Mouse (Mus musculus): ENCODE results near the gene Gm5475. TPM values are rescaled to one million over a fixed set of nuclear protein-coding genes. Genes with fewer than 3 reads are reported as not detected.

Gene Gm5475
- polyA plus RNA-seq, 1 experiment from 2014 or later: 0.11 TPM

DNA sequence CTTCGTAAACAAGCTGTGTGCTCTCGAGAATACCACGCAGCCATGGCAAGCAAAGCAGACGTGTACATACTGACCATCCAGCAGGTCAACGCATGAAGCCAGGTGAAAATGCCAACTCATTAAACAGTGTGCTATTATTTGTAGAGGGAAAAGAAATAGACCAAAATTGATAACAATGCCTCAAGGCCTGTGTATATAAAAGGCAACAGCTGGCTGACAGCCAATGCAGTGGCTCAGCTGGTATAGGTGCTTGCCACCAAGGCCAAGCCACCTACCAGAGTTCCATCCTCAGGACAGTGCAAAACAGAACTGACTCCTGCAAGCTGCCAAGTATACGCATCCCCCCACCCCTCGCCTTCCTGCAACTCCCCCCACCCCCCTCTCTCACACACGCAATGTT is 6.3 kb upstream of the Gm5475 start:
- Histone ChIP-seq H3K27me3 (no peaks in the 10 kb centered on the region), H3K27ac (no peak overlapping the region), H3K9me3 (no peaks in the 10 kb centered on the region), H3K36me3 (peaks cover 8% of the 10 kb centered on the region; the same call in 1 of the 2 replicates), H3K9ac (replicated peaks) (no peak overlapping the region), H3K4me3 (replicated peaks) (no peak overlapping the region), H3K4me2 (replicated peaks) (no peak overlapping the region), H3K4me1 (replicated peaks) (peaks cover 18% of the 10 kb centered on the region)
- no peak for ATAC-seq
- WGBS: 86% methylated on average over 8 of the region's 8 CpGs

DNA sequence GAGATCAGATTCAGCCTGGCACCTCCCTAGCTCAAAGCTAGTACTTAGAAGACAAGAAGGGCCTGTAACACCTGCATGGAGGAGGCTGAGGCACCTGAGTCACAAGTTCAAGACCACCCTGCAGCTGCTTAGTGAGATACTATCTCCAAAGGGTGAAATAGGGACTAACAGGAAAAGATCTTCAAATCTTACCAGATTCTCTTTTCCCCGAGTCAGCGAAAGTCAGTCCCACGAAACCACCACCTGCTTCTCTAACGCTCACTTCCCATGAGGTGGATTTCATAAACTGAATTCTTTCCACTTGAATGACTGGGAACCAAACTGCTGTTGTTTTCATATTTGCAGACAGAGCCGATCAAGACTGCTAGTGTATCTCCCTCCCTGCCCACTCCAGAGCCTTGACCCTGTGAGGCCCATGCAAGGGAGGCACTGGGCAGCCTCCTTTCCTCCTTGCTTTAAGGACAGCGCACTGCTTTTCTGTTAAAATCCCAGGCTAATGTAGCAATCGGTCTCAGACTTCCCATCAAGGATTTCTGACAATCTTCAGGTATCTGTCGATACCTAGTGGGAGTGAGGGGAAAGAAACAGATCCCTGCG is 4.0 kb upstream of the Gm5475 start:
- no peak overlapping the region for H3K27ac ChIP-seq
- H3K36me3 ChIP-seq: no peaks in the 10 kb centered on the region
- ATAC-seq: no peak
- no peak overlapping the region for H3K4me3 ChIP-seq (replicated peaks)
- 87% methylated on average over 9 of the region's 9 CpGs for WGBS
- no peak overlapping the region for H3K9ac ChIP-seq (replicated peaks)
- H3K27me3 ChIP-seq: no peaks in the 10 kb centered on the region
- H3K9me3 ChIP-seq: no peaks in the 10 kb centered on the region
- peaks cover 34% of the 10 kb centered on the region for H3K4me1 ChIP-seq (replicated peaks)
- H3K4me2 ChIP-seq (replicated peaks): no peak overlapping the region

DNA sequence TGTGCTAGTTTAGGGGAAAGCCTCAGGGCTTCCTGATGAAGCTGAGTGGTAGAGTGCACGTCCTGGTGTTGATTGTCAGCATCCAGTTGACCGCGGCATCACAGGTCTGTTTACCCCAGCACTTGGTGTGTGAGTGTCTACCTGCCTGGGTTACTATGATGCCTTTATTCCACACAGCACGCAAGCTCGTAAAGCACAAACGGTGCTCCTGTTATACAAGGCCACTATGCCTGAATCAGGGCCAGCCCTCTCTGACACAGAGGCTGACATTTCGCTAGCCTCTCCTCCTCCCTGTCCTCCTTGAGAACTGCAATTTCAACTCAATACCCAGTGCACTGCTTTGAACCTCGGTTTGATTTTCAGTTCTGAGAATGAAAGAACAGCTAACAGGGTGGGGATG is 2.6 kb upstream of the Gm5475 start:
- H3K36me3 ChIP-seq: no peaks in the 10 kb centered on the region
- H3K4me3 ChIP-seq (replicated peaks): no peak overlapping the region; the same call in 1 of the 2 replicates
- H3K9me3 ChIP-seq: no peaks in the 10 kb centered on the region
- H3K4me2 ChIP-seq (replicated peaks): peak overlapping the region; percentile 2; the same call in 1 of the 2 replicates
- peaks cover 45% of the 10 kb centered on the region for H3K4me1 ChIP-seq (replicated peaks)
- H3K9ac ChIP-seq (replicated peaks): peak overlapping the region; percentile 28
- WGBS: 74% methylated on average over 8 of the region's 8 CpGs
- no peak for ATAC-seq
- no peak overlapping the region for H3K27ac ChIP-seq
- H3K27me3 ChIP-seq: peaks cover 10% of the 10 kb centered on the region

- 70% methylated on average over 9 of the region's 9 CpGs for WGBS
- peaks cover 48% of the 10 kb centered on the region for H3K4me1 ChIP-seq (replicated peaks)
- H3K4me2 ChIP-seq (replicated peaks): peak overlapping the region; percentile 6; the same call in 1 of the 2 replicates
- H3K9me3 ChIP-seq: no peaks in the 10 kb centered on the region
- H3K36me3 ChIP-seq: no peaks in the 10 kb centered on the region
- H3K9ac ChIP-seq (replicated peaks): peak overlapping the region; percentile 28; the same call in 1 of the 2 replicates
- H3K27ac ChIP-seq: no peak overlapping the region
- peaks cover 18% of the 10 kb centered on the region for H3K27me3 ChIP-seq
- no peak overlapping the region for H3K4me3 ChIP-seq (replicated peaks)
- no peak for ATAC-seq
These were observed 1.8 kb upstream of the Gm5475 start for GRCm38 (mm10) chr15:100419901-100420745.

DNA sequence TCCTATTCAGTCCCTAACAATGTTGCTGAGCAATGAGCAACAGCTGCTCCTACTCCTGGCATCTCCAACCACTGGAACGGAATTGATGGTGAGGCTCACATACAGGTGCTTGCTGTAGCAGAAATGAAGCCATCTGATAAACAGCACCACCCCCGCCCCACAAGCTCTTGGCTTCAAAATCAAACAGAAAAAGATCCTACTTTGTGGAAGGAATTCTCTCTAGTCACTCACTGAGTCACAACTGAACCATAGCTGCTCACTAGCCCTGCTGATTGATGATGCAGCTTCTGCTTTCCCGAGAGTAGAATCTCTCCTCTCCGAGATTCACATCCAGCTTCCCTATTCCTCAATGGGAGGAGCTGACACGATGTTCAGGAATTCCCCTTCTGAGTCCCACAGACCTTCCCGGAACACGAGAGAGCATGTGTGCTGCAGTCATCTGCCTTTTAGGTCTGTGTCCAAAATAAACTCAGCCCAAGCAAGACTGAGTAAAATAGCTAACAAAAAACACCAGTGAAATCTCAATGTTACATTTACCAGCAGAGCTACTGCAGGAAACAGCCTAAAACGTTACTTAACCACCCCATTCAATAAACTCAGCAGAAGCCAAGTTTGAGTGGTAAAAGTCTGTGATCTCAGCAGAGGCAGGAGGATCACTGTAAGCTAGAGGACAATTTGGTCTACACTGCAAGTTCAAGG is 739 bp upstream of the Gm5475 start:
- Histone ChIP-seq H3K9ac (replicated peaks) (peak overlapping the region; percentile 94; the same call in 1 of the 2 replicates), H3K36me3 (no peaks in the 10 kb centered on the region), H3K27ac (peak overlapping the region; percentile 41; the same call in 1 of the 2 replicates), H3K4me3 (replicated peaks) (peak overlapping the region; percentile 96), H3K9me3 (no peaks in the 10 kb centered on the region), H3K4me1 (replicated peaks) (peaks cover 48% of the 10 kb centered on the region), H3K27me3 (peaks cover 29% of the 10 kb centered on the region), H3K4me2 (replicated peaks) (peak overlapping the region; percentile 68)
- 53% methylated on average over 8 of the region's 8 CpGs for WGBS
- ATAC-seq: no peak

- under 1% methylated on average over 38 of the region's 44 CpGs for WGBS
- Histone ChIP-seq H3K4me2 (replicated peaks) (peak overlapping the region; percentile 68), H3K27me3 (peaks cover 30% of the 10 kb centered on the region), H3K9me3 (no peaks in the 10 kb centered on the region), H3K9ac (replicated peaks) (peak overlapping the region; percentile 94), H3K4me1 (replicated peaks) (peaks cover 48% of the 10 kb centered on the region), H3K4me3 (replicated peaks) (peak overlapping the region; percentile 96), H3K36me3 (no peaks in the 10 kb centered on the region), H3K27ac (peak overlapping the region; percentile 39; the same call in 1 of the 2 replicates)
- peak; percentile 78 for ATAC-seq
These were observed 529 bp downstream of the Gm5475 start for GRCm38 (mm10) chr15:100422476-100422875.

- Histone ChIP-seq H3K4me1 (replicated peaks) (peaks cover 48% of the 10 kb centered on the region), H3K9ac (replicated peaks) (peak overlapping the region; percentile 94), H3K9me3 (no peaks in the 10 kb centered on the region), H3K27me3 (peaks cover 30% of the 10 kb centered on the region), H3K4me2 (replicated peaks) (peak overlapping the region; percentile 68), H3K36me3 (no peaks in the 10 kb centered on the region), H3K27ac (0 out of 2 replicates have a peak overlapping the region, but pooled peaks have one; percentile 39), H3K4me3 (replicated peaks) (peak overlapping the region; percentile 96)
- 1% methylated on average over 60 of the region's 65 CpGs for WGBS
- peak; percentile 98 for ATAC-seq
These were observed 1.2 kb downstream of the Gm5475 start for GRCm38 (mm10) chr15:100422899-100423860.

GRCm38 (mm10) chr15:100423916-100424315 is 2.0 kb downstream of the Gm5475 start:
- Histone ChIP-seq H3K9ac (replicated peaks) (peak overlapping the region; percentile 8; the same call in 1 of the 2 replicates), H3K4me2 (replicated peaks) (peak overlapping the region; percentile 68), H3K36me3 (no peaks in the 10 kb centered on the region)

GRCm38 (mm10) chr15:100424396-100425122 is 2.6 kb downstream of the Gm5475 start, which contains the start of gene Slc11a2:
Gene Slc11a2, minus strand, starts transcription at chr15:100425072.
- Histone ChIP-seq H3K27ac (no peak within 1 kb of the TSS), H3K4me3 (replicated peaks) (peak within 1 kb of the TSS; percentile 96), H3K27me3 (peaks cover 30% of the 10 kb centered on the region), H3K4me2 (replicated peaks) (peak within 1 kb of the TSS; percentile 68), H3K36me3 (no peaks in the 10 kb centered on the region), H3K9me3 (no peaks in the 10 kb centered on the region), H3K4me1 (replicated peaks) (peaks cover 40% of the 10 kb centered on the region), H3K9ac (replicated peaks) (peak within 1 kb of the TSS; percentile 8; the same call in 1 of the 2 replicates)
- ATAC-seq: no peak
- 33% methylated on average over 17 of the region's 17 CpGs for WGBS

More at GRCm38 (mm10) chr15:100423916-100424315, 2.0 kb downstream of the Gm5475 start:
- peaks cover 30% of the 10 kb centered on the region for H3K27me3 ChIP-seq
- H3K9me3 ChIP-seq: no peaks in the 10 kb centered on the region
- ATAC-seq: no peak
- H3K27ac ChIP-seq: no peak overlapping the region
- peak overlapping the region; percentile 96 for H3K4me3 ChIP-seq (replicated peaks)
- H3K4me1 ChIP-seq (replicated peaks): peaks cover 47% of the 10 kb centered on the region
- 4% methylated on average over 14 of the region's 14 CpGs for WGBS

DNA sequence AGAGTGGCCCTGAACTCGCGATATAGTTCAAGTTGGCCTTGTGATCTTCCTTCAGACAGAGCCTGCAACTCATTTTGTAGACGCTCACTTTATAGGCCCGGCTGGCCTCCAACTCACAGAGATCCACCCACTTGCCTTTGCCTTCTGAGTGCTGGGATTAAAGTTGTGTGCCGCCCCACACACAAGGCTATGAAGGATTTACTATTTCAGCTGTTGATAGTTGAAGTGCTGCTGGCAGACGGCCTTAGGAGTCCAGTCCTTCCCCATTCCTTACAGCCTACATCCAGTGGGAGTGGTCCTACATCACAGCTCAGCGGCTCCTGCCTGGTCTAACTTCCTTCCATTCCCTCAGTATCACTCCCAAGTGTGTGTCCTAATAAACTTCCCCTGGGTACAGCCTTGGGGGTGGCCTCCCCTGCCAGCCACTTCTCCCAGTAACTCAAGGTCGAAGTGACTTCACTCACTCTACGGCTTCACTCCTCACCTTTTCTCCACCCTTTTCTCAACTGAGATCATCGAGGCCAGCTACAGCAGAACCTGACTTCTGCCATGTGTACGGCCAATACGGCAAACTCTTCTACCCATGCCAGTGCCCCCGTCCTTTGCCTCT is 6.5 kb downstream of the Gm5475 start:
- no peak overlapping the region for H3K4me3 ChIP-seq (replicated peaks)
- H3K4me1 ChIP-seq (replicated peaks): peaks cover 12% of the 10 kb centered on the region
- H3K9me3 ChIP-seq: no peaks in the 10 kb centered on the region
- no peak overlapping the region for H3K27ac ChIP-seq
- H3K9ac ChIP-seq (replicated peaks): no peak overlapping the region
- no peak overlapping the region for H3K4me2 ChIP-seq (replicated peaks)
- 83% methylated on average over 13 of the region's 13 CpGs for WGBS
- ATAC-seq: no peak
- H3K36me3 ChIP-seq: no peaks in the 10 kb centered on the region
- peaks cover 29% of the 10 kb centered on the region for H3K27me3 ChIP-seq

Data from midbrain, embryonic 13.5 days (tissue).